Mouse (Mus musculus): Measurements from ENCODE around the gene Cass4. TPM values are rescaled to one million over a fixed set of nuclear protein-coding genes. Genes with fewer than 3 reads are reported as not detected.

Gene Cass4
- total and polyA plus RNA-seq, 3 experiments = 0.36 to 0.57 (median 0.39) TPM

GRCm38 (mm10) chr2:172433746-172434145, 40.2 kb downstream of the Cass4 start:
- H3K27ac ChIP-seq = no peak overlapping the region
- H3K4me3 ChIP-seq = no peak overlapping the region
- no peaks in the 10 kb centered on the region for H3K27me3 ChIP-seq (ENCODE audit: control insufficient read depth, insufficient read depth, low read length)
- TF ChIP-seq CTCF (IDR thresholded peaks at IDR 0.05) (no peak), EP300 (IDR thresholded peaks at IDR 0.05; ENCODE audit: insufficient read depth, low read depth, low read length) (no peak), POLR2A (IDR thresholded peaks at IDR 0.05; ENCODE audit: insufficient read depth, low read depth, low read length) (no peak)
- H3K36me3 ChIP-seq (ENCODE audit: control insufficient read depth, insufficient read depth, low read length) = no peaks in the 10 kb centered on the region
- intact Hi-C loops (cut with DNase I) = no loop called here
- H3K4me1 ChIP-seq (ENCODE audit: control insufficient read depth, insufficient read depth, low read length) = no peaks in the 10 kb centered on the region
- H3K9ac ChIP-seq (ENCODE audit: low read depth, low read length) = no peak overlapping the region
- peak in 1 of 2 experiments; percentile 22 for DNase-seq
- WGBS = 36% methylated on average over 5 of the region's 5 CpGs
- H3K79me2 ChIP-seq (replicated peaks; ENCODE audit: control insufficient read depth, insufficient read depth, low read length) = no peaks in the 10 kb centered on the region

- peaks cover 5% of the 10 kb centered on the region for H3K4me1 ChIP-seq (ENCODE audit: control insufficient read depth, insufficient read depth, low read length)
- no peak overlapping the region for H3K27ac ChIP-seq
- H3K79me2 ChIP-seq (replicated peaks; ENCODE audit: control insufficient read depth, insufficient read depth, low read length) = peaks cover 2% of the 10 kb centered on the region
- DNase-seq = peak in 1 of 2 experiments; percentile 14
- H3K27me3 ChIP-seq (ENCODE audit: control insufficient read depth, insufficient read depth, low read length) = no peaks in the 10 kb centered on the region
- no peak overlapping the region for H3K9ac ChIP-seq (ENCODE audit: low read depth, low read length)
- H3K36me3 ChIP-seq (ENCODE audit: control insufficient read depth, insufficient read depth, low read length) = peaks cover 2% of the 10 kb centered on the region; the same call in 1 of the 2 replicates
- intact Hi-C loops (cut with DNase I) = no loop called here
- no peak for TF ChIP-seq POLR2A (IDR thresholded peaks at IDR 0.05; ENCODE audit: insufficient read depth, low read depth, low read length)
- TF ChIP-seq EP300 (IDR thresholded peaks at IDR 0.05; ENCODE audit: insufficient read depth, low read depth, low read length) = no peak
- TF ChIP-seq CTCF (IDR thresholded peaks at IDR 0.05) = no peak
- 48% methylated on average over 16 of the region's 16 CpGs for WGBS
- no peak overlapping the region for H3K4me3 ChIP-seq
These were observed 43.9 kb downstream of the Cass4 start for GRCm38 (mm10) chr2:172437371-172437952.

- TF ChIP-seq POLR2A (IDR thresholded peaks at IDR 0.05; ENCODE audit: insufficient read depth, low read depth, low read length) = peak; percentile 90
- peak; percentile 20; the same call in 1 of the 2 replicates for TF ChIP-seq CTCF (IDR thresholded peaks at IDR 0.05)
- TF ChIP-seq EP300 (IDR thresholded peaks at IDR 0.05; ENCODE audit: insufficient read depth, low read depth, low read length) = peak; percentile 71; the same call in 1 of the 2 replicates
- Histone ChIP-seq H3K79me2 (replicated peaks; ENCODE audit: control insufficient read depth, insufficient read depth, low read length) (peaks cover 2% of the 10 kb centered on the region), H3K4me3 (peak within 1 kb of the TSS; percentile 74), H3K9ac (ENCODE audit: low read depth, low read length) (peak within 1 kb of the TSS; percentile 64), H3K27me3 (ENCODE audit: control insufficient read depth, insufficient read depth, low read length) (no peaks in the 10 kb centered on the region), H3K4me1 (ENCODE audit: control insufficient read depth, insufficient read depth, low read length) (peaks cover 5% of the 10 kb centered on the region), H3K27ac (peak within 1 kb of the TSS; percentile 81), H3K36me3 (ENCODE audit: control insufficient read depth, insufficient read depth, low read length) (peaks cover 2% of the 10 kb centered on the region; the same call in 1 of the 2 replicates)
- WGBS = 3% methylated on average over 35 of the region's 35 CpGs
- intact Hi-C loops (cut with DNase I) = loop anchor here (2.0 to 10.0 kb wide), 2 partner anchors 69 to 95 kb away; partner anchors contain the start of genes Aurka, Cstf1 and Fam210b
- DNase-seq = peak; percentile 99 to 100
These were observed 46.4 kb downstream of the Cass4 start, which contains the start of gene Rtf2 for GRCm38 (mm10) chr2:172439843-172440639. Rtf2 (plus strand) TSS chr2:172440556.

- intact Hi-C loops (cut with DNase I) = loop anchor here (2.0 to 10.0 kb wide), 2 partner anchors 70 to 96 kb away; partner anchors contain the start of genes Aurka, Cstf1 and Fam210b
- peak overlapping the region; percentile 81 for H3K27ac ChIP-seq
These were observed 47.0 kb downstream of the Cass4 start for GRCm38 (mm10) chr2:172440640-172441005.

GRCm38 (mm10) chr2:172441176-172441575, 47.6 kb downstream of the Cass4 start:
- peaks cover 2% of the 10 kb centered on the region; the same call in 1 of the 2 replicates for H3K36me3 ChIP-seq (ENCODE audit: control insufficient read depth, insufficient read depth, low read length)
- peaks cover 5% of the 10 kb centered on the region for H3K4me1 ChIP-seq (ENCODE audit: control insufficient read depth, insufficient read depth, low read length)
- H3K27ac ChIP-seq = no peak overlapping the region
- no peak overlapping the region for H3K9ac ChIP-seq (ENCODE audit: low read depth, low read length)
- TF ChIP-seq POLR2A (IDR thresholded peaks at IDR 0.05; ENCODE audit: insufficient read depth, low read depth, low read length) = no peak
- TF ChIP-seq CTCF (IDR thresholded peaks at IDR 0.05) = no peak
- no peak for TF ChIP-seq EP300 (IDR thresholded peaks at IDR 0.05; ENCODE audit: insufficient read depth, low read depth, low read length)
- WGBS = 30% methylated on average over 6 of the region's 6 CpGs
- peaks cover 2% of the 10 kb centered on the region for H3K79me2 ChIP-seq (replicated peaks; ENCODE audit: control insufficient read depth, insufficient read depth, low read length)
- intact Hi-C loops (cut with DNase I) = loop anchor here (2.0 to 10.0 kb wide), 2 partner anchors 70 to 96 kb away; partner anchors contain the start of genes Aurka, Cstf1 and Fam210b
- H3K27me3 ChIP-seq (ENCODE audit: control insufficient read depth, insufficient read depth, low read length) = no peaks in the 10 kb centered on the region
- no peak for DNase-seq
- peak overlapping the region; percentile 74 for H3K4me3 ChIP-seq

More at GRCm38 (mm10) chr2:172440640-172441005, 47.0 kb downstream of the Cass4 start:
- peaks cover 2% of the 10 kb centered on the region for H3K79me2 ChIP-seq (replicated peaks; ENCODE audit: control insufficient read depth, insufficient read depth, low read length)
- H3K36me3 ChIP-seq (ENCODE audit: control insufficient read depth, insufficient read depth, low read length) = peaks cover 2% of the 10 kb centered on the region; the same call in 1 of the 2 replicates
- no peak for TF ChIP-seq EP300 (IDR thresholded peaks at IDR 0.05; ENCODE audit: insufficient read depth, low read depth, low read length)
- no peak for TF ChIP-seq CTCF (IDR thresholded peaks at IDR 0.05)
- TF ChIP-seq POLR2A (IDR thresholded peaks at IDR 0.05; ENCODE audit: insufficient read depth, low read depth, low read length) = no peak
- no peaks in the 10 kb centered on the region for H3K27me3 ChIP-seq (ENCODE audit: control insufficient read depth, insufficient read depth, low read length)
- DNase-seq = no peak
- peaks cover 5% of the 10 kb centered on the region for H3K4me1 ChIP-seq (ENCODE audit: control insufficient read depth, insufficient read depth, low read length)
- peak overlapping the region; percentile 54 for H3K9ac ChIP-seq (ENCODE audit: low read depth, low read length)
- H3K4me3 ChIP-seq = peak overlapping the region; percentile 74
- 1% methylated on average over 21 of the region's 21 CpGs for WGBS
